Mouse (Mus musculus): ENCODE measurements at regions not wholly inside any gene's neighbourhood (a gene's known extent, or its start where the extent isn't known, plus 50 kb on each side); places are given as distances from the start of the nearest gene placed in this dataset.

- H3K4me3 ChIP-seq (replicated peaks), result no peak overlapping the region
- H3K4me2 ChIP-seq, result no peak overlapping the region
- no peaks in the 10 kb centered on the region for H3K36me3 ChIP-seq (replicated peaks)
- no peak for ATAC-seq (ENCODE audit: insufficient read depth)
- H3K9me3 ChIP-seq (replicated peaks), result no peaks in the 10 kb centered on the region
- no peaks in the 10 kb centered on the region for H3K4me1 ChIP-seq (replicated peaks)
- H3K27ac ChIP-seq (replicated peaks), result no peak overlapping the region
- H3K9ac ChIP-seq, result no peak overlapping the region
- WGBS (ENCODE audit: insufficient replicate concordance), result 21% methylated on average over 10 of the region's 10 CpGs
- no peaks in the 10 kb centered on the region for H3K27me3 ChIP-seq
Measured at GRCm38 (mm10) chr1:184279263-184279662, 245.2 kb upstream of the 1700056E22Rik start.

- Histone ChIP-seq H3K4me2 (no peak overlapping the region), H3K27ac (replicated peaks) (no peak overlapping the region), H3K4me3 (replicated peaks) (no peak overlapping the region), H3K4me1 (replicated peaks) (no peaks in the 10 kb centered on the region), H3K9me3 (replicated peaks) (no peaks in the 10 kb centered on the region), H3K9ac (no peak overlapping the region), H3K27me3 (no peaks in the 10 kb centered on the region), H3K36me3 (replicated peaks) (no peaks in the 10 kb centered on the region)
- no peak for ATAC-seq (ENCODE audit: insufficient read depth)
- 5% methylated on average over 2 of the region's 2 CpGs for WGBS (ENCODE audit: insufficient replicate concordance)
Measured at GRCm38 (mm10) chr1:184277001-184277400, 242.9 kb upstream of the 1700056E22Rik start.

- no peak overlapping the region for H3K4me2 ChIP-seq
- no peak overlapping the region for H3K4me3 ChIP-seq (replicated peaks)
- H3K4me1 ChIP-seq (replicated peaks), result no peaks in the 10 kb centered on the region
- 43% methylated on average over 9 of the region's 9 CpGs for WGBS (ENCODE audit: insufficient replicate concordance)
- H3K9ac ChIP-seq, result no peak overlapping the region
- H3K36me3 ChIP-seq (replicated peaks), result no peaks in the 10 kb centered on the region
- no peaks in the 10 kb centered on the region for H3K27me3 ChIP-seq
- no peaks in the 10 kb centered on the region for H3K9me3 ChIP-seq (replicated peaks)
- ATAC-seq (ENCODE audit: insufficient read depth), result no peak
- H3K27ac ChIP-seq (replicated peaks), result no peak overlapping the region
Measured at GRCm38 (mm10) chr1:184275877-184276276, 241.8 kb upstream of the 1700056E22Rik start.

- Histone ChIP-seq H3K4me1 (replicated peaks) (no peaks in the 10 kb centered on the region), H3K4me2 (no peak overlapping the region), H3K27me3 (no peaks in the 10 kb centered on the region), H3K36me3 (replicated peaks) (no peaks in the 10 kb centered on the region), H3K9me3 (replicated peaks) (no peaks in the 10 kb centered on the region), H3K9ac (no peak overlapping the region), H3K4me3 (replicated peaks) (no peak overlapping the region), H3K27ac (replicated peaks) (no peak overlapping the region)
- ATAC-seq (ENCODE audit: insufficient read depth), result no peak
- 76% methylated on average over 3 of the region's 3 CpGs for WGBS (ENCODE audit: insufficient replicate concordance)
Measured at GRCm38 (mm10) chr1:184275396-184275795, 241.3 kb upstream of the 1700056E22Rik start.

- no peak for ATAC-seq (ENCODE audit: insufficient read depth)
- Histone ChIP-seq H3K36me3 (replicated peaks) (no peaks in the 10 kb centered on the region), H3K9ac (no peak overlapping the region), H3K4me1 (replicated peaks) (no peaks in the 10 kb centered on the region), H3K4me3 (replicated peaks) (no peak overlapping the region), H3K27me3 (no peaks in the 10 kb centered on the region), H3K4me2 (no peak overlapping the region), H3K27ac (replicated peaks) (no peak overlapping the region), H3K9me3 (replicated peaks) (no peaks in the 10 kb centered on the region)
- WGBS (ENCODE audit: insufficient replicate concordance), result 49% methylated on average over 6 of the region's 6 CpGs
Measured at GRCm38 (mm10) chr1:184274704-184275103, 240.6 kb upstream of the 1700056E22Rik start.

GRCm38 (mm10) chr1:184273722-184274121 lies 239.6 kb upstream of the 1700056E22Rik start:
- Histone ChIP-seq H3K9ac (no peak overlapping the region), H3K9me3 (replicated peaks) (no peaks in the 10 kb centered on the region), H3K4me3 (replicated peaks) (no peak overlapping the region), H3K36me3 (replicated peaks) (no peaks in the 10 kb centered on the region), H3K4me1 (replicated peaks) (no peaks in the 10 kb centered on the region), H3K27me3 (no peaks in the 10 kb centered on the region), H3K27ac (replicated peaks) (no peak overlapping the region), H3K4me2 (no peak overlapping the region)
- no peak for ATAC-seq (ENCODE audit: insufficient read depth)
- WGBS (ENCODE audit: insufficient replicate concordance), result 59% methylated on average over 1 of the region's 1 CpGs

- H3K27ac ChIP-seq (replicated peaks), result no peak overlapping the region
- H3K9me3 ChIP-seq (replicated peaks), result no peaks in the 10 kb centered on the region
- no peak overlapping the region for H3K9ac ChIP-seq
- H3K4me2 ChIP-seq, result no peak overlapping the region
- WGBS (ENCODE audit: insufficient replicate concordance), result 72% methylated on average over 8 of the region's 8 CpGs
- no peaks in the 10 kb centered on the region for H3K36me3 ChIP-seq (replicated peaks)
- ATAC-seq (ENCODE audit: insufficient read depth), result no peak
- no peak overlapping the region for H3K4me3 ChIP-seq (replicated peaks)
- H3K4me1 ChIP-seq (replicated peaks), result no peaks in the 10 kb centered on the region
- peaks cover 5% of the 10 kb centered on the region; the same call in 1 of the 2 replicates for H3K27me3 ChIP-seq
Measured at GRCm38 (mm10) chr1:184271254-184271653, 237.2 kb upstream of the 1700056E22Rik start.

- Histone ChIP-seq H3K4me1 (replicated peaks) (no peaks in the 10 kb centered on the region), H3K27me3 (peaks cover 5% of the 10 kb centered on the region; the same call in 1 of the 2 replicates), H3K9ac (no peak overlapping the region), H3K9me3 (replicated peaks) (no peaks in the 10 kb centered on the region), H3K36me3 (replicated peaks) (no peaks in the 10 kb centered on the region), H3K27ac (replicated peaks) (no peak overlapping the region), H3K4me3 (replicated peaks) (no peak overlapping the region), H3K4me2 (no peak overlapping the region)
- WGBS (ENCODE audit: insufficient replicate concordance), result 16% methylated on average over 8 of the region's 8 CpGs
- no peak for ATAC-seq (ENCODE audit: insufficient read depth)
Measured at GRCm38 (mm10) chr1:184266051-184266450, 231.9 kb upstream of the 1700056E22Rik start.

GRCm38 (mm10) chr1:184262975-184263374 lies 228.9 kb upstream of the 1700056E22Rik start:
- no peak for ATAC-seq (ENCODE audit: insufficient read depth)
- WGBS (ENCODE audit: insufficient replicate concordance), result 19% methylated on average over 2 of the region's 2 CpGs
- no peaks in the 10 kb centered on the region for H3K9me3 ChIP-seq (replicated peaks)
- H3K27me3 ChIP-seq, result peaks cover 5% of the 10 kb centered on the region; the same call in 1 of the 2 replicates
- no peak overlapping the region for H3K4me2 ChIP-seq
- no peaks in the 10 kb centered on the region for H3K36me3 ChIP-seq (replicated peaks)
- no peak overlapping the region for H3K4me3 ChIP-seq (replicated peaks)
- no peaks in the 10 kb centered on the region for H3K4me1 ChIP-seq (replicated peaks)
- H3K27ac ChIP-seq (replicated peaks), result no peak overlapping the region
- no peak overlapping the region for H3K9ac ChIP-seq

GRCm38 (mm10) chr1:184261385-184261727 lies 227.3 kb upstream of the 1700056E22Rik start:
- H3K9ac ChIP-seq, result no peak overlapping the region
- no peak for ATAC-seq (ENCODE audit: insufficient read depth)
- no peak overlapping the region for H3K27ac ChIP-seq (replicated peaks)
- H3K36me3 ChIP-seq (replicated peaks), result no peaks in the 10 kb centered on the region
- H3K4me1 ChIP-seq (replicated peaks), result no peaks in the 10 kb centered on the region
- no peak overlapping the region for H3K4me2 ChIP-seq
- no peak overlapping the region for H3K4me3 ChIP-seq (replicated peaks)
- no peaks in the 10 kb centered on the region for H3K27me3 ChIP-seq
- 64% methylated on average over 6 of the region's 6 CpGs for WGBS (ENCODE audit: insufficient replicate concordance)
- no peaks in the 10 kb centered on the region for H3K9me3 ChIP-seq (replicated peaks)

- no peaks in the 10 kb centered on the region for H3K9me3 ChIP-seq (replicated peaks)
Measured at GRCm38 (mm10) chr1:184260722-184261384, 226.8 kb upstream of the 1700056E22Rik start.

GRCm38 (mm10) chr1:184259853-184260252 lies 225.8 kb upstream of the 1700056E22Rik start:
- H3K4me2 ChIP-seq, result no peak overlapping the region
- H3K27ac ChIP-seq (replicated peaks), result no peak overlapping the region
- no peak overlapping the region for H3K9ac ChIP-seq
- no peaks in the 10 kb centered on the region for H3K27me3 ChIP-seq
- ATAC-seq (ENCODE audit: insufficient read depth), result no peak
- no peak overlapping the region for H3K4me3 ChIP-seq (replicated peaks)
- 56% methylated on average over 9 of the region's 9 CpGs for WGBS (ENCODE audit: insufficient replicate concordance)
- H3K36me3 ChIP-seq (replicated peaks), result no peaks in the 10 kb centered on the region
- no peaks in the 10 kb centered on the region for H3K4me1 ChIP-seq (replicated peaks)
- no peaks in the 10 kb centered on the region for H3K9me3 ChIP-seq (replicated peaks)

More at GRCm38 (mm10) chr1:184260722-184261384, 226.8 kb upstream of the 1700056E22Rik start:
- no peaks in the 10 kb centered on the region for H3K36me3 ChIP-seq (replicated peaks)
- H3K4me2 ChIP-seq, result no peak overlapping the region
- WGBS (ENCODE audit: insufficient replicate concordance), result 50% methylated on average over 6 of the region's 6 CpGs
- H3K4me3 ChIP-seq (replicated peaks), result no peak overlapping the region
- H3K27me3 ChIP-seq, result no peaks in the 10 kb centered on the region
- H3K9ac ChIP-seq, result no peak overlapping the region
- no peaks in the 10 kb centered on the region for H3K4me1 ChIP-seq (replicated peaks)
- H3K27ac ChIP-seq (replicated peaks), result no peak overlapping the region
- no peak for ATAC-seq (ENCODE audit: insufficient read depth)
